Mouse (Mus musculus): Measurements from ENCODE around the gene Hhatl.

DNA sequence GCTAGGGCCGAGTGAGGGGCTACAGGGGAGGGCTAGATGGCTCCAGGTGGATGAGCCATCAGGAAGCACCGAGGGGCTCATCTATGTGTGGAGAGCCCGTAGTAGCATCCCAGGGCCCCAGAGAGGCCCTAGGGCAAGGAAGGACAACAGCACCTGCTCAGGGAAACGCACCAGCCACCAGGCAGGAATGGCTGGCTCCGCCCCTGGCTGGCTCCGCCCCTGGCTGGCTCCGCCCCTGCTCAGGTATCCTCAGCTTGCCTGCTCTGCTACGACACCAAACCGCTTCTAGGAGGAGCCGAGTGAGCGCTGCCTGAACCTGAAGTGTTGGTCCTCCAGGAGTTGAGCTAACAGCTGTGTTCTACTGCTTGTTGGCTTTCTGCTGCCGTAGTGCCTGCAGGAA, 5.4 kb upstream of the Hhatl start:
- TF ChIP-seq CTCF (IDR thresholded peaks at IDR 0.05; ENCODE audit: low read depth) = no peak
- TF ChIP-seq EP300 (optimal IDR thresholded peaks at IDR 0.05) = no peak
